Mouse (Mus musculus) gastrocnemius, adult 2 months (tissue): ENCODE measurements around the gene Preb. TPM values are rescaled to one million over a fixed set of nuclear protein-coding genes. Genes with fewer than 3 reads are reported as not detected.

Experiments
- DNase-seq: peaks from one replicate; pipeline ENCODE4 v3.0.0; 2022
- H3K27ac ChIP-seq: fragments of 200-600 bp; 2 replicates; pipeline ENCODE4 v1.8.1; 2022; ENCODE audit warnings: mild to moderate bottlenecking
- H3K4me3 ChIP-seq: fragments of 200-600 bp; 2 replicates; pipeline ENCODE4 v1.8.1; 2022; ENCODE audit warnings: mild to moderate bottlenecking, moderate library complexity
- CTCF ChIP-seq: fragments of 200-600 bp; IDR thresholded peaks from 2 replicates; pipeline ENCODE4 v1.8.1; 2022; ENCODE audit warnings: antibody characterized with exemption, mild to moderate bottlenecking, moderate library complexity
- intact Hi-C: fragments of 180-260 bp; cut with DNase I; formaldehyde crosslinking; loops from one replicate; pipeline ENCODE4 v1.15.1; 2025
- total RNA-seq, 2 experiments: library from RNA; stranded (reverse); gene quantifications; 2 replicates each; pipeline ENCODE4 v1.2.3; 2021

Gene Preb
- total RNA-seq, 2 experiments from 2014 or later: 76.5 to 83.6 TPM

GRCm38 (mm10) chr5:30951706-30952105 is 8.5 kb downstream of the Preb start:
- Histone ChIP-seq H3K27ac (0 out of 2 replicates have a peak overlapping the region, but pooled peaks have one; percentile 5), H3K4me3 (no peak overlapping the region)
- no peak for TF ChIP-seq CTCF
- DNase-seq: no peak
- intact Hi-C loops: no loop called here

GRCm38 (mm10) chr5:30950922-30951321 is 9.2 kb downstream of the Preb start:
- H3K4me3 ChIP-seq: peak overlapping the region; percentile 88
- no peak for DNase-seq
- intact Hi-C loops: no loop called here
- peak overlapping the region; percentile 89 for H3K27ac ChIP-seq
- no peak for TF ChIP-seq CTCF

GRCm38 (mm10) chr5:30950451-30950850 is 9.7 kb downstream of the Preb start:
- peak overlapping the region; percentile 89 for H3K27ac ChIP-seq
- peak overlapping the region; percentile 88 for H3K4me3 ChIP-seq
- intact Hi-C loops: no loop called here
- TF ChIP-seq CTCF: no peak
- DNase-seq: no peak

GRCm38 (mm10) chr5:30949654-30950326 is 10.4 kb downstream of the Preb start:
- TF ChIP-seq CTCF: peak; percentile 17; the same call in 1 of the 2 replicates
- Histone ChIP-seq H3K27ac (peak overlapping the region; percentile 89), H3K4me3 (peak overlapping the region; percentile 88)
- DNase-seq: peak; percentile 94
- intact Hi-C loops: no loop called here

GRCm38 (mm10) chr5:30948620-30949019 is 11.5 kb downstream of the Preb start:
- intact Hi-C loops: no loop called here
- Histone ChIP-seq H3K27ac (peak overlapping the region; percentile 89; the same call in 1 of the 2 replicates), H3K4me3 (no peak overlapping the region)
- TF ChIP-seq CTCF: no peak
- no peak for DNase-seq

GRCm38 (mm10) chr5:30944956-30945781 is 15.0 kb downstream of the Preb start, which contains the start of gene Cgref1:
Gene Cgref1, minus strand, starts transcription at chr5:30945591.
- peak within 1 kb of the TSS; percentile 64 for H3K27ac ChIP-seq
- H3K4me3 ChIP-seq: peak within 1 kb of the TSS; percentile 70
- peak; percentile 31; the same call in 1 of the 2 replicates for TF ChIP-seq CTCF
- DNase-seq: peak; percentile 77
- intact Hi-C loops: no loop called here

DNA sequence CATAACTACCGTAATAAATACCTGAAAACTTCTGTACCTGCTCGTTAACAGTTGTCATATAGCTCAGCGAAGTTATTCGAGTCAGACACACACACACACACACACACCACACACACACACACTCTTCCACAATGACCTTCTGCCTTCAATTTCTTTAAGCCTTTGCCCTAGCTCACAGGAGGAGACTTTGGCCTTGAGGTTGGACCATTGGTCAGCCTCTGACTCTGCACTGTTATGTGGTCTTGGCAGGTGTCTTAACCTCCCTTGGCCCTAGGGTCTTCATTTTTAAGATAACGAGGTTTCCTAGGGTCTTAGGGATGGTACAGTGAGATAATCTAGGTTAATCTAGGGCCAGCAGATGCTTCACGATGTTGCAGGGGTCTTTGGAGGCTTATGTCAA is 15.8 kb downstream of the Preb start:
- Histone ChIP-seq H3K27ac (no peak overlapping the region), H3K4me3 (peak overlapping the region; percentile 70; the same call in 1 of the 2 replicates)
- no peak for TF ChIP-seq CTCF
- no peak for DNase-seq
- intact Hi-C loops: no loop called here

GRCm38 (mm10) chr5:30943004-30943403 is 17.2 kb downstream of the Preb start:
- H3K4me3 ChIP-seq: no peak overlapping the region
- TF ChIP-seq CTCF: peak; percentile 51
- DNase-seq: no peak
- H3K27ac ChIP-seq: no peak overlapping the region
- intact Hi-C loops: no loop called here

DNA sequence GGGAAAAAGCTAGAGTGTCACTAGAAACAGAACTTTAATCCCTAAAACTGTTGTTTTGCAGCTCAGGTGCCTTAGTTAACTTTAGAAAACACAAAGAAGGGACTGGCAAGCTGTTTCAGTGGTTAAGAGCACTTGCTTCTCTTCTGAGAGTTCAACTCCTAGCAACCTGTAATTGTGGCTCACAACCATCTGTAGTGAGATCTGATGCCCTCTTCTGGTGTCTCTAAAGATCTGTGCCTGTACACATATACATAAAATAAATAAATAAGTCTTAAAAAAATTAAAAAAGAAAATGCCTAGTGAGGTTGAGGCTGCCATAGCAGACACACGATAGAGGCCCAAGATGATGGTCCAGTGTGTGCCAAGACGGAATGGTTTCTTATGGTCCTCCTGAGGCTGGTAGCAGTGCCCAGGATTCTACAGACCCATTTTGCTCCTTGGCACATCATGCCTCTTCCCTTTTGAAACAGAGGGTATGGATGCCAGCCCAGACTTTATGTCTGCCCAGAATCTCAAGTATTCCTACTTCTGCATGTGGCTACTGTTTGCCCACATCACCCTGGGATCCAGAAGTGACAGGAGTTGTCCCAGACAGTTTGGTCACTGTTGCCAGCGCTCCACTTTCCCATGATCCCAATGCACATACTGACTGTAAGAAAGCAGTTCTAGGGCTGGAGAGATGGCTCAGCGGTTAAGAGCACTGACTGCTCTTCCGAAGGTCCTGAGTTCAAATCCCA is 25.3 kb downstream of the Preb start:
- intact Hi-C loops: no loop called here
- peak; percentile 6; the same call in 1 of the 2 replicates for TF ChIP-seq CTCF
- Histone ChIP-seq H3K4me3 (no peak overlapping the region), H3K27ac (no peak overlapping the region)
- DNase-seq: no peak

GRCm38 (mm10) chr5:30933705-30934104 is 26.5 kb downstream of the Preb start:
- intact Hi-C loops: no loop called here
- TF ChIP-seq CTCF: no peak
- Histone ChIP-seq H3K4me3 (no peak overlapping the region), H3K27ac (no peak overlapping the region)
- DNase-seq: no peak

DNA sequence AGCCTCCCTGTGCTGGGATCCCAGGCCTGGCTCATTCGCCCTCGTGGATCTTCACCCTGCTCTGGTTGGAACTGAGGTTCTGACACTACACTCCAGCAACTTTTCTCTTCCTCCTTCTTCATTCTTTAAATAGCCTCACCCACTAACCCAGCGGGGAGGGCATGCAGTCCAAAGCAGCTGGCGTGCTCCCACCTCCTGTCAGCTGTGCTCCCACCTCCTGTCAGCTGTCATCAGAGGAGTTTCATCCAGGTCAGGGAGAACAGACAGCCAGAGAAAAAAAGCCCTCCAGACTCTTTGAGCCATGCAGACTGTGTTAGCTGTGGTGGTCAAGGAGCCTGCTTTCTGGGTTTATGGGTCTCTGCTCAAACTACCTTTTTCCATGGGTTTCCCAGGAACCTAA is 28.8 kb downstream of the Preb start:
- DNase-seq: peak; percentile 77
- no peak for TF ChIP-seq CTCF
- Histone ChIP-seq H3K27ac (peak overlapping the region; percentile 77), H3K4me3 (no peak overlapping the region)
- intact Hi-C loops: no loop called here

GRCm38 (mm10) chr5:30930846-30931245 is 29.3 kb downstream of the Preb start:
- Histone ChIP-seq H3K27ac (peak overlapping the region; percentile 77), H3K4me3 (no peak overlapping the region; the same call in 1 of the 2 replicates)
- intact Hi-C loops: loop anchor here (1.0 kb wide), 1 partner anchor 67 kb away; no protein-coding TSS in a partner anchor
- no peak for TF ChIP-seq CTCF
- DNase-seq: no peak
